Mouse (Mus musculus): Measurements from ENCODE around the gene Smyd4. TPM values are rescaled to one million over a fixed set of nuclear protein-coding genes. Genes with fewer than 3 reads are reported as not detected.

The Smyd4 gene
- 8.2 TPM in 2 replicates for polyA plus RNA-seq (2012; rRNA removed)

GRCm38 (mm10) chr11:75348199-75348889 lies at the start of gene Smyd4, which contains the start of gene Rpa1:
Gene Smyd4 (plus strand): TSS chr11:75348433.
Gene Rpa1 (minus strand): TSS chr11:75348324.

GRCm38 (mm10) chr11:75422013-75422792 lies 74.0 kb downstream of the Smyd4 start, which contains the start of gene Serpinf1:
Gene Serpinf1 (minus strand): TSS chr11:75422701.

GRCm38 (mm10) chr11:75439363-75439762 lies 91.1 kb downstream of the Smyd4 start, which contains the start of gene Serpinf2:
Gene Serpinf2 (minus strand): TSS chr11:75439591.

GRCm38 (mm10) chr11:75453991-75454930 lies 106.0 kb downstream of the Smyd4 start, which contains the start of gene Wdr81:
Gene Wdr81 (minus strand): TSS chr11:75454717.

Other genes with a start within 250 kb of the Smyd4 start
- gene Hic1, start 178.9 kb upstream of the Smyd4 start, polyA plus RNA-seq (2012; rRNA removed) = 7.9 and 17.4 TPM in 2 replicates
- 19.2 TPM in 2 replicates for gene Ovca2, start 169.6 kb upstream of the Smyd4 start, polyA plus RNA-seq (2012; rRNA removed)
- 19.7 and 22.1 TPM in 2 replicates for gene Dph1, start 157.2 kb upstream of the Smyd4 start, polyA plus RNA-seq (2012; rRNA removed)
- gene Rtn4rl1, start 154.7 kb upstream of the Smyd4 start, polyA plus RNA-seq (2012; rRNA removed) = 5.8 and 7.5 TPM in 2 replicates
- gene Rpa1, start 109 bp upstream of the Smyd4 start, polyA plus RNA-seq (2012; rRNA removed) = 54.6 and 59.8 TPM in 2 replicates
- 32.4 and 60.9 TPM in 2 replicates for gene Serpinf1, start 74.3 kb downstream of the Smyd4 start, polyA plus RNA-seq (2012; rRNA removed)
- 0.15 and 0.22 TPM in 2 replicates for gene Serpinf2, start 91.2 kb downstream of the Smyd4 start, polyA plus RNA-seq (2012; rRNA removed)
- gene Wdr81, start 106.3 kb downstream of the Smyd4 start, polyA plus RNA-seq (2012; rRNA removed) = 9.6 and 10.2 TPM in 2 replicates
- 1.8 and 3.9 TPM in 2 replicates for gene Tlcd2, start 113.3 kb downstream of the Smyd4 start, polyA plus RNA-seq (2012; rRNA removed)
- 124 and 138 TPM in 2 replicates for gene Prpf8, start 138.4 kb downstream of the Smyd4 start, polyA plus RNA-seq (2012; rRNA removed)
- gene Rilp, start 161.7 kb downstream of the Smyd4 start, polyA plus RNA-seq (2012; rRNA removed) = 1.3 and 1.6 TPM in 2 replicates
- 5.4 and 5.9 TPM in 2 replicates for gene Scarf1, start 165.1 kb downstream of the Smyd4 start, polyA plus RNA-seq (2012; rRNA removed)
- 23.2 and 23.6 TPM in 2 replicates for gene Slc43a2, start 183.3 kb downstream of the Smyd4 start, polyA plus RNA-seq (2012; rRNA removed)
- 133 and 135 TPM in 2 replicates for gene Pitpna, start 239.7 kb downstream of the Smyd4 start, polyA plus RNA-seq (2012; rRNA removed)

Data from central nervous system, embryonic 14 days (tissue).